Mouse (Mus musculus) kidney, adult 2 months (tissue): Measurements from ENCODE around the gene Mrm2. TPM values are rescaled to one million over a fixed set of nuclear protein-coding genes. Genes with fewer than 3 reads are reported as not detected.
A peak's percentile ranks its signal among the peaks of the same experiment; 100 is the strongest.

Experiments
- DNase-seq: peaks from one replicate; pipeline ENCODE4 v3.0.0; 2021
- H3K27ac ChIP-seq: fragments of 200-500 bp; 2 replicates; pipeline ENCODE4 v1.5.1; 2012; ENCODE audit warnings: low read depth, low read length, control low read depth, inconsistent platforms; ENCODE audit not compliant: insufficient read depth
- H3K27me3 ChIP-seq: fragments of 200-500 bp; replicated peaks from 2 replicates; pipeline ENCODE4 v1.6.1; 2012; ENCODE audit warnings: mild to moderate bottlenecking, moderate library complexity, low read length, inconsistent platforms; ENCODE audit not compliant: control insufficient read depth, insufficient read depth
- H3K36me3 ChIP-seq: fragments of 200-500 bp; 2 replicates; pipeline ENCODE4 v1.6.1; 2012; ENCODE audit warnings: mild to moderate bottlenecking, moderate library complexity, low read length, inconsistent platforms; ENCODE audit not compliant: control insufficient read depth, insufficient read depth
- H3K4me1 ChIP-seq: fragments of 200-500 bp; 2 replicates; pipeline ENCODE4 v1.6.1; 2011; ENCODE audit warnings: low read length; ENCODE audit not compliant: control insufficient read depth, insufficient read depth
- H3K4me3 ChIP-seq: fragments of 200-500 bp; 2 replicates; pipeline ENCODE4 v1.5.1; 2011; ENCODE audit warnings: mild to moderate bottlenecking, low read depth, low read length, control low read depth; ENCODE audit not compliant: insufficient read depth
- CTCF ChIP-seq: fragments of 200-500 bp; conservative IDR thresholded peaks from 2 replicates; pipeline ENCODE4 v1.5.1; 2011; ENCODE audit warnings: low read depth, mild to moderate bottlenecking, control low read depth, low read length, moderate library complexity, mixed read lengths; ENCODE audit not compliant: insufficient read depth, insufficient read length
- POLR2A ChIP-seq: fragments of 200-500 bp; IDR thresholded peaks from one replicate; pipeline ENCODE4 v1.6.1; 2011; ENCODE audit warnings: low read depth, low read length, control low read depth
- WGBS: fragments of 180-500 bp; shearing (Covaris S2); methylation state at CpG from one replicate; pipeline ENCODE4 v1.1.7; 2018; 5-methylcytosine and 5-hydroxymethylcytosine counted together
- polyA plus RNA-seq: library from polyadenylated mRNA; depleted of rRNA; stranded (reverse); fragments of >200 nt; gene quantifications from 2 replicates; pipeline ENCODE4 v1.2.3, GENCODE M21; 2012

Mrm2 gene
- polyA plus RNA-seq, 1 experiment: 15.1 TPM

- Histone ChIP-seq H3K36me3 (no peaks in the 10 kb centered on the region), H3K4me3 (peak overlapping the region; percentile 93), H3K4me1 (no peaks in the 10 kb centered on the region; the same call in 1 of the 2 replicates), H3K27ac (peak overlapping the region; percentile 74), H3K27me3 (no peaks in the 10 kb centered on the region)
- no peak for DNase-seq
- WGBS: under 1% methylated on average over 17 of the region's 17 CpGs
- TF ChIP-seq POLR2A (no peak), CTCF (peak; percentile 33; the same call in 1 of the 2 replicates)
These were observed 9.7 kb downstream of the Mrm2 start for GRCm38 (mm10) chr5:140321756-140322575.

- WGBS: under 1% methylated on average over 60 of the region's 60 CpGs
These were observed 10.5 kb downstream of the Mrm2 start, which contains the start of the genes Mad1l1 and Nudt1 for GRCm38 (mm10) chr5:140321042-140321755. Gene Mad1l1, minus strand, starts transcription at chr5:140321552. Gene Nudt1, plus strand, starts transcription at chr5:140321656.

GRCm38 (mm10) chr5:140316716-140317115 is 15.0 kb downstream of the Mrm2 start:
- 65% methylated on average over 3 of the region's 3 CpGs for WGBS
- peak; percentile 12 for DNase-seq
- Histone ChIP-seq H3K27ac (no peak overlapping the region), H3K27me3 (no peaks in the 10 kb centered on the region), H3K36me3 (no peaks in the 10 kb centered on the region), H3K4me3 (no peak overlapping the region), H3K4me1 (no peaks in the 10 kb centered on the region; the same call in 1 of the 2 replicates)
- TF ChIP-seq POLR2A: no peak
- no peak for TF ChIP-seq CTCF

More at GRCm38 (mm10) chr5:140321042-140321755, 10.5 kb downstream of the Mrm2 start, which contains the start of the genes Mad1l1 and Nudt1:
- no peaks in the 10 kb centered on the region for H3K36me3 ChIP-seq
- H3K4me1 ChIP-seq: no peaks in the 10 kb centered on the region; the same call in 1 of the 2 replicates
- no peaks in the 10 kb centered on the region for H3K27me3 ChIP-seq
- peak; percentile 98 for DNase-seq
- TF ChIP-seq CTCF (0 out of 2 replicates have a peak, but pooled peaks have one; percentile 5), POLR2A (peak; percentile 59)
- H3K4me3 ChIP-seq: peak within 1 kb of the TSS; percentile 93
- peak within 1 kb of the TSS; percentile 74 for H3K27ac ChIP-seq

- H3K36me3 ChIP-seq: no peaks in the 10 kb centered on the region
- WGBS: 92% methylated on average over 14 of the region's 14 CpGs
- no peak for TF ChIP-seq CTCF
- TF ChIP-seq POLR2A: no peak
These were observed 24.1 kb downstream of the Mrm2 start for GRCm38 (mm10) chr5:140307602-140308001.

DNA sequence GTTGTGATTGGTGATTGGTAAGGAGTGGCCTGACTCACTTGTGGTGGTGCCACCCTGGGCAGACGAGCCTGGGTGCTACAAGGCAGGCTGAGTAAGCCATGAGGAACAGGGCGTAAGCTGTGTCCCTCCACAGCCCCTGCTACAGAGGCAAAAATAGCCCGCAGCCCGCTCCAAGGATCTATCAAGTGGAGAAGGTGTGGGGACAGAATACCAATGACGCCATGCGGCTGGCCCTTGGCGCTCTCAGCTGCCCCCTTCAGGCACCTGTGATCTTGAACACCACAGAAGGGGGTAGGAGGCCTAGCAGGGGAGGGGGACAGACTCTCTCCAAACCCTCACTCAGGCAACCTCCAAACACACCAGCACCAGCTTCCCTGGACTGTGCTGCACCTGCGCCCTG is 25.7 kb downstream of the Mrm2 start:
- WGBS: 88% methylated on average over 8 of the region's 8 CpGs
- DNase-seq: no peak
- Histone ChIP-seq H3K36me3 (0 out of 2 replicates have a peak, but pooled peaks cover 2% of the 10 kb centered on the region), H3K27me3 (no peaks in the 10 kb centered on the region), H3K4me1 (no peaks in the 10 kb centered on the region), H3K4me3 (no peak overlapping the region), H3K27ac (no peak overlapping the region)
- no peak for TF ChIP-seq CTCF
- TF ChIP-seq POLR2A: no peak

More at GRCm38 (mm10) chr5:140307602-140308001, 24.1 kb downstream of the Mrm2 start:
- no peaks in the 10 kb centered on the region for H3K27me3 ChIP-seq
- no peaks in the 10 kb centered on the region for H3K4me1 ChIP-seq
- no peak overlapping the region for H3K27ac ChIP-seq
- DNase-seq: no peak
- H3K4me3 ChIP-seq: no peak overlapping the region

- TF ChIP-seq POLR2A (no peak), CTCF (no peak)
- Histone ChIP-seq H3K27ac (no peak overlapping the region), H3K36me3 (0 out of 2 replicates have a peak, but pooled peaks cover 2% of the 10 kb centered on the region), H3K27me3 (no peaks in the 10 kb centered on the region), H3K4me1 (no peaks in the 10 kb centered on the region), H3K4me3 (no peak overlapping the region)
- 89% methylated on average over 4 of the region's 4 CpGs for WGBS
- no peak for DNase-seq
These were observed 33.4 kb downstream of the Mrm2 start for GRCm38 (mm10) chr5:140298291-140298690.

DNA sequence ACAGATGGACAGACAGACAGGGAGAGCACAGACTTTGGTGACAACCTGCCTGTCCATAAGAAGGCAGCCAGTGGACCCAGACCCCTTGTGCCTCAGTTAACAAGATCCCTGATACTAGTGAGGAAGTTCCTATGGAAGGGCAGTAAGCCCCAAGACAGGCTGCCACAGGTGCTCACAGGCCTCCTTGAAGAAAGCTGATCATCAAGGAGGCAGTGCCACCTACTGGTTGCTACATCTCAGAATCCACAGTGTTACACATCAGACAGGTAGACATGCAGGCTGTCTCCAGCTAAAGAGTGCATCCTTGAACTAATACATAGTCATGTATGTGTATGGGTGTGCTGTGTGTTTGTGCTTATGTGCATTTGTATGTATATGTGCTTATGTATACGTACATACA is 39.5 kb downstream of the Mrm2 start:
- Histone ChIP-seq H3K4me3 (no peak overlapping the region), H3K4me1 (no peaks in the 10 kb centered on the region), H3K27me3 (no peaks in the 10 kb centered on the region), H3K27ac (no peak overlapping the region), H3K36me3 (no peaks in the 10 kb centered on the region)
- peak; percentile 74 for DNase-seq
- TF ChIP-seq POLR2A (no peak), CTCF (peak; percentile 88)
- WGBS: 86% methylated on average over 1 of the region's 1 CpGs
